Mouse (Mus musculus): ENCODE results near the gene Wipi1. TPM values are rescaled to one million over a fixed set of nuclear protein-coding genes. Genes with fewer than 3 reads are reported as not detected.

Gene Wipi1
- polyA plus RNA-seq, 1 experiment from 2014 or later, result 15.6 TPM

Other genes starting within 250 kb of the Wipi1 start
- 17.6 and 20.5 TPM in 2 replicates for gene Gna13, start 249.1 kb downstream of the Wipi1 start, polyA plus RNA-seq (2015; fragmentation: Nextera tagmentation; extraction: Ambion mirVana)
- not detected in 2 replicates for gene 9930022D16Rik, start 198.1 kb downstream of the Wipi1 start, polyA plus RNA-seq (2015; fragmentation: Nextera tagmentation; extraction: Ambion mirVana)
- gene Amz2, start 186.0 kb downstream of the Wipi1 start, polyA plus RNA-seq (2015; fragmentation: Nextera tagmentation; extraction: Ambion mirVana), result 55.7 and 56.1 TPM in 2 replicates
- gene Arsg, start 138.6 kb downstream of the Wipi1 start, polyA plus RNA-seq (2015; fragmentation: Nextera tagmentation; extraction: Ambion mirVana), result 4.2 and 4.3 TPM in 2 replicates
- gene Slc16a6, start 138.4 kb downstream of the Wipi1 start, polyA plus RNA-seq (2015; fragmentation: Nextera tagmentation; extraction: Ambion mirVana), result 3.7 and 4.5 TPM in 2 replicates
- gene Prkar1a, start 37.4 kb upstream of the Wipi1 start, polyA plus RNA-seq (2015; fragmentation: Nextera tagmentation; extraction: Ambion mirVana), result 538 and 554 TPM in 2 replicates
- gene Fam20a, start 110.3 kb upstream of the Wipi1 start, polyA plus RNA-seq (2015; fragmentation: Nextera tagmentation; extraction: Ambion mirVana), result 3.4 and 3.9 TPM in 2 replicates
- not detected in 2 replicates for gene 1700012B07Rik, start 216.1 kb upstream of the Wipi1 start, polyA plus RNA-seq (2015; fragmentation: Nextera tagmentation; extraction: Ambion mirVana)

Data from midbrain, embryonic 16.5 days (tissue).